Mouse (Mus musculus) bone marrow macrophage, adult 2 months (primary cell): Measurements from ENCODE around the gene Zfp628.

Experiments used
- CTCF ChIP-seq: IDR thresholded peaks from 2 replicates; pipeline ENCODE4 v1.5.1; 2012; ENCODE audit warnings: low read depth, mild to moderate bottlenecking, low read length, moderate library complexity
- POLR2A ChIP-seq: IDR thresholded peaks from 2 replicates; pipeline ENCODE4 v1.6.1; 2012; ENCODE audit warnings: mild to moderate bottlenecking, low read depth, low read length, borderline replicate concordance

- TF ChIP-seq CTCF (no peak), POLR2A (no peak)
Measured at GRCm38 (mm10) chr7:4937392-4937791, 22.4 kb downstream of the Zfp628 start.
